Mouse (Mus musculus): ENCODE measurements around the gene Sh3d21.
"Not testable (repeated sequence)": the region's sequence is repeated elsewhere in the genome, so short reads cannot be mapped to it uniquely, and the experiment has no call there.

Sh3d21 gene

DNA sequence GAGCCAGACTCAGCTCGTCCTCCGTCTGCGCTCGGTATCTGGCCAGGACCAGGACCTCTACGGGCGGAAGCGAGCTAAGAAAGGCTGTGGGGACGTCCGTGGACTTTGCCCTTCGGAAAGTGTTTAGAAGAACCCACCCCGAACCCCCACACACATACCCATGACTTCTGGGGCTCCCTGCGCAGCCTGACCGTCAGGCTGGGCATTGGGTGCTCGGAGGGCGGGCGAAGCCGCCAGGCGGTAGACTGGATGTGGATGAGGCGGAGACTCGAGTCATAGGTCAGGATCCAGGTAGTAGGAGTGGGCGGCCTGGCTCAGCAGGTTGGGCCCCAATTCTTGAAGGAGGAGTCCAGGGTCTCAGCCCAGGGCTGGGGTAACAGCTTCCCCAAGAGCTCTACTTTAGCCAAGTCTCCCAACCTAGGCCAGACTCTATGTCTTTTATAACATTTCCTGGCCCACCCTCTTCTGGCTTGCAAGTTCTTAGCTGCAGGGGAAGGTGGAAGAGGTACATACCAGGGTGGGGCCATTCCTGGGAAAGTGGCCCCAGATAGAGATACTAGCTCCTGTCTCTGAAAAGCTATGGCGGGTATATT is at the start of gene Sh3d21:
Sh3d21 (minus strand) TSS at position 425 of the 593 bp plus-strand sequence.
- DNase-seq (ENCODE audit: low spot score): peak; percentile 38

DNA sequence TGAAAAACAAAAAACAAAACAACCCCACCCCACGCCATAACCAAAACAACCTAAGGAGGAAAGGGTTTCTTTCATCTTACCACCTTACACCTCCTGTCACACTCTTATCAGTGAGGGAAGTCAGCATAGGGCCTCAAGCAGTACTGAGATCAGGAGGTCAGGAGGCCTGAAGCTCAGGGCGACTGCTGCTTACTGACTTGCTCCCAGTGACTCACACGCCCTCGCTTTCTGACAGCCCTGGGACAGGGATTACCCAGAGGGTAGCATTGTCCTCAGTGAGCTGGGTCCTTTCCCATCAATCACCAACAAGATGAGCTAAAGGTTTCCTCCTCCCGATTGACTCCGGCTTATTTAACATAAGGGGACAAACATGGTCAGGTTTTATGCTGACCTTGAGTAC is 43.8 kb upstream of the Sh3d21 start:
- DNase-seq (ENCODE audit: low spot score): no peak

DNA sequence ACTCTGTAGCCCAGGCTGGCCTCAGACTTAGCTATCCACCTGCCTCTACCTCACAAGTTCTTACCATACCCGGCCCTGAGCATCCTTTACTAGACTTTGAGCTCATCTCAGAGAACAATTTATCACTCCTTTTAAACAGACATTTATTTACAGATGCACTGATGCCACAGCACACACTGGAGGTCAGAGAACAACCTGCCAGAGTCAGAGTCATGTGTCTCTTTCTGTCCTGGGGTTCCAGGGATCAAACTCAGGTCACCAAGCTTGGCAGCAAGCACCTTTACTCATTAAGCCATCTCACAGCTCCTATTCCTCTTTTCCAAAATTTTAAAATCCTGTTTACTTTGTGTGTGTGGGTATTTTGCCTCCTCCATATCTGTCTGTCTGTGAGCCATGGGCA is 42.1 kb upstream of the Sh3d21 start:
- no peak for DNase-seq (ENCODE audit: low spot score)

DNA sequence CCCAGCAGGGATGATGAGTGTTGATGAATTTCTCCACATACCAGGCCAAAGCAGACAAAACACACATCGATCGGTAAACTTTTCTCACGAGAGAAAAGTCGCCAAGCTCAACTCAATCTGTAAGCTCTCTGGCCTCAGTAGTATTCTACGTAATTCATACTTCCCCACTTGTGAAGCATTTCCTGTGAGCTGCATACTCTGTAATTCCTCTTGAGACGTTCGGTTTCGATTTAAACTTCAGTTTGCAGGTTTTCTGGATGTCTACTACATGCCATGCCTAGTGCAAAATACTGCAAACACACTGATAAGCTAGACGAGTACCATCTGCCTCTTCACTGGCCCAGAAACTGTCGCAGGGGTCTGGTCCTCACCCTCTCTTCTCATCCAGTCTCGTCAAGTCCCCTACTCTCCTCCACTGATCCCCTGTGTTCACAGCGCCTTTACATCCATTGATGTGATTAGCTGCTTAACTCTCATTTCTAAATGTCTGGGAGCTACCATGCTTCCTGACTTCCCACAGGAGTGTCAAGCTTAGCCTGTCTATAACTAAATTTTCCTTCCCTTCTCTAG is 41.5 kb upstream of the Sh3d21 start:
- no peak for DNase-seq (ENCODE audit: low spot score)

DNA sequence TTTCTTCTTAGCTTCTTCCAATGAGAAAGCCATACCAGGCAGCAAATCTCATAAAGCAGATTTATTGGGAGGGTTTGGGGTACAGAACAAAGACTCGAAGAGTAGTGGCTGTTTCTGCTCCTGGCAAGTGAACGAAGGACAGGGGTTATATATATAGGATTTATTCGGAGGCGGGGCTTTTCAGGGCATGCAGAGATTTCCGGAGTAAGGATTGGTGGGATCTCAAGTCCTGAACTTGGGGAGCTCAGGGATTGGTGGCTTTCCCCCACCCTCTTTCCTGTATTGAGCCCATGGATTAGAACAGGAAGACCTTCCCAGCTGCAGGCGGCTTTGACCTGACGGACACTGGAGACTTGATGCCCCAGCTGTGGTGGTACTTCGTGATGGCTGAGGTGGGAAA is 40.7 kb upstream of the Sh3d21 start:
- no peak for DNase-seq (ENCODE audit: low spot score)

DNA sequence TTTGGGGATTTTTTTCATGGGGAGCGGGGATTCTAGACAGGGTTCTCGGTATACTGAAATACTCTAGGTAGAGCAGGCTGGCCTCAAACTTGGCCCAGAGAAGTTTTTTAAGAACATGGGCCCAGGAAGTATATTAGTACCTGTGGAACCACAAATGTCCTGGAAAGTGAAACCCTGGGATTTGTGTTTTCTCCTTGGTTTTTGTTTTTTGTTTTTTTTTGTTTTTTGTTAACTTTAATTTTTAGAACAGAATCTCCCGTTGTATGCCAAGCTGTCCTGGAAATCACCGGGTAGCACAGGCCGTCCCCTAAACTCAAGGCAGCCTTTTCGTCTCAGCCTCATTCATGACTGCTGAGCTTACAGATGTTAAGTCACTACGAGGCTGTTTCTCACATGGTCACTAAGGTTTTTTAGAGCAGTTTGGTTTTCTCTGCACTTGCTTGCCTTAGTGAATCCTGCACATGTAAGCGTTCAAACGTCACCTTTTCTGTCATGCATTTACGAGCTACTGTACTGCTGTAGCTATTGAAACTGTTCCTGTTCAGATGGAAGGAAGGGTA is 40.1 kb upstream of the Sh3d21 start:
- DNase-seq (ENCODE audit: low spot score): no peak

DNA sequence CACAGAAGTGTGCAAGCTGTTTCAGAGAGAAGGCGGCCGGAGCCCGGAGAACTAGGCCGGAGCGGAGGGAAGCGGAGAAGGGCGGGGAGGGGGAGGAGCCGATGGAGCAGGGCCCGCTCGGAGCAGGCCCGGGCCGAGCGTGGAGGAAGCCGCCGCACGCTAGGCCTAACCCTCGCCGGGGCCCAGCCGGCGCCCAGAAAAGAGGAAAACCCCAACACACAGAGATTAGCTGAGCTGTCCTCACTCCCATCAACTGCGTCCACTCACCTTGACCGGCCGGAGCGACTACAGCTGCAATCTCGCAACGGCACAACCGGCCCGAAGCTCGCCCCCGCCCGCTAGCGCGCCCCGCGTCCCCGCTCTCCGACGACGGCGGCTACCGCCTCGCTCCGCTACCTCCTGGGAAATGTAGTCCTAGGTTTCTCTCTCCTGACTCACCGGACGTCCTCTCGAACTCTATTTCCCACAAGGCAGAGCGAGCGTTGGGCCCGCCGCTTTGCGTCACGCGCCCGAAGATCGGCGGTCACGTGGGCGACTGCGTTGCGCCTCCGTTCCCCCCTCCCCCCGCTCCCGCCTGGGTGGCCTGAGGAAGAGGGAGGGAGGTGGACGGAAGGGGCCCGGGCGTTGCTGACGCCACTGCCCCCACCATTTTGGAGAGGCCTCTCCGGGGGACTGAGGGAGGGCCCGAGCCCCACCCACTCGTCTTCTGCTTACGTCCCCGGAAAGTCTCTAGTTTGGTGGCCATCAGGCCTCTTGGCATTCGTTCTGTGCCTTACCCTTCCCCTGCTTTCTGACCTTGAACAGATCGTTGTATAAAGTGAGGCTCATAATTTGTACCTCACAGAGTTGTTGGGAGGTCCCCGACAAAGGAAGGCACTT is 39.3 kb upstream of the Sh3d21 start, which contains the start of gene Thrap3:
Thrap3 (minus strand) TSS at position 458 of the 879 bp plus-strand sequence.
- DNase-seq (ENCODE audit: low spot score): peak; percentile 96

DNA sequence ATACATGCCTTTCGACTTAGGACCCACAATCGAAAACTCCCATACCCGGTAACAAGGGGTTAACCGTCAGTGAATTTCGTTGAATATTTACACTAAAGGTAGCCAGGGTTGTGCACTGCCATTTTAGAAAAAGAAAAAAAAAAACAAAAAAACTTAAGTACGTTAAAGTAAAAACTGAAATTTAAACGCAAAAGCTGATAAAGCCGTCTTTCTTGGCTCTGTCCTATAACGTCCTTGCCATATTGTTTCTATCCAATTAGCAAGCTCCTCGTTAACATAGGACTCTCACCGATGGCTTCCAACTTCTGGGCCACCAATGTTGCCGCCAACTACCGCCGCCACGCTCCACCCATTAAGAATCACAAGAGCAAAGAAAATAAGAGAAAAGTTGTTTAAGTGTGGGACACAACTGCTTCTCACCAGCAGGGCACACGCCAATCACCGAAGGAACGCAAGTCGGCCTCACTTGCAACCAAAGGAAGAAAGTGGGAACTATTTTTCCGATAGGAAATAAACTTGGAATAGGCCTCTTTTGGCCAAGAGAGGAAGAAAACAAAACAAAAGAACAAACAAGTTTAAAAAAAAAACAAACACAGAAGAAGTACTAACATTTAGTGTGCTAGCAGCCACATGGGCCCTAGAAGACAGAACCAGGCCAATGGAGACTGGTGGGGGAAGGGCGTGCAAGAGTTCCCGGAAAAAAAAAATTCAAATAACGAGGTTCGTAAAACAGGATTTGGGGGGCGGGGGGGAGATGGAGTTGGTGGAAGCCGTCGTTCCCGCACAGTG is 38.4 kb upstream of the Sh3d21 start:
- DNase-seq (ENCODE audit: low spot score): no peak

DNA sequence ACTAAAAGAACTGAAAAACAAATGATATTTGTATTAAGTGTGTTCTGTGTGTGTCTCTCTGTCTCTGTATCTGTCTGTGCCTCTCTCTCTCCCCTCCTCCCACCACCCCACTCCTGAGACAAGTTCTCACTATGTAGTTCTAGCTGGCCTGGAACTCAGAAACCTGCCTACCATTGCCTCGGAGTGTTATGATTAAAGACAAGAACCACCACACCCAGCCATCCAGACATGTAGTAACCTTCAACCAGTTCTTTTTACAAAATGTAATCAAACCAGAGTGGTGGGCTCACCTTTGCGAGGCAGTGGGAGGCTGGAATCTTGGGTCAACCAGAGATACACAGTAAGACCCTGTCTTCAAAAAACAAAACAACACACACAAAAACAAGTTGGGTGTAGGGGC is 37.4 kb upstream of the Sh3d21 start:
- DNase-seq (ENCODE audit: low spot score): no peak

DNA sequence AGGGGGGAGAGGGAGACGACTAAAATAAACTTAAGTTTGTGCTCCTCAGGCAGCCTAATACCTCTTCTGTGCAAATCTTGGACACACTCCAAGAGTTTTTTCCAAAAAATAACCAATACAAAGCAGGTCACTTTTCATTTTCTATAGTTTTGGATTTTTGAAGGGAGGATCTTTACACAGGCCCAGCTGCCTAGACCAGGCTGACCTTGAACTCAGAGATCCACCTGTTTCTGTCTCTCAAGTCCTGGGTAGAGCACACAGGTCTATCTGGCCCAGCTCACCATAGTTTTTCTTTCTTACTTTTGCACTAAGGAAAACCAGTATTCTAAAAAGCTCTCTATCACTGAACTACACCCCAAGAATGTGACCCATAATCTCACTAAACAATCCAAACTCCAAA is 36.7 kb upstream of the Sh3d21 start:
- no peak for DNase-seq (ENCODE audit: low spot score)

DNA sequence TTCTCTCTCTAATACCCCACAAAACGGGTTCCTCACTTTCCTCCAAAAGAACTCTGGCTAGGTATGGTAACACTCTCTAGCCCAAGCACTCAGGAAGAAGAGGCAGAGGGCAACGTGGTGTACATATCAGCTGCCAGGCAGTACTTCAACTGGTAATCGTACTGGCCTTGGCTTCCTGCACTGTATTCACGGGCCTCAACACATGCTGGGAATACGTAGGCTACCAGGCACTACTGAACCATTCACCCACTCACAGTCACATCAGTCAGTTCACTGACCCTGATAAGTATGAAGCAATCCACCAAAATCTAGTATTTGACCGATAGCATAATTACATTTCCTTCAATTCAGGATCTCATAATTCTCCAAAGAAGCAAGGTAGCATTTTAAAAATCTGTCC is 36.3 kb upstream of the Sh3d21 start:
- DNase-seq (ENCODE audit: low spot score): no peak

DNA sequence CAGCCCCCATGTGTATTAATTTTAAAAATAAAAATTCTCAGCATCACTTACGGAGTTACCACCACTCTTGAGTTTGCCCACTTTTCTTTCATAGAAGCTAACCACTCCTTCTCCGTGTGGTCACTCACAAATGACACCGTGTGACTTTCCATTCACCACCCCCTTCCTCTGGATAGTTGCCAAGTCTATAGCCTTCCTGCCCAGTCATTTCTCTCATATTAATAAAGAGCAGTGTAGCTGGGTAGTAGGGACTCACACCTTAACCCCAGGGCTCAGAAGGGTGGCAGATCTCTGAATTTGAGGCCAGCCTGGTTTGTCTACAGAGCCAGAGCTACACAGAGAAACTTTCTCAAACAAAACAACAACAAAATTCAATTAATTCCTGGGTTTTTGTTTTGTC is 34.2 kb upstream of the Sh3d21 start:
- DNase-seq (ENCODE audit: low spot score): no peak

DNA sequence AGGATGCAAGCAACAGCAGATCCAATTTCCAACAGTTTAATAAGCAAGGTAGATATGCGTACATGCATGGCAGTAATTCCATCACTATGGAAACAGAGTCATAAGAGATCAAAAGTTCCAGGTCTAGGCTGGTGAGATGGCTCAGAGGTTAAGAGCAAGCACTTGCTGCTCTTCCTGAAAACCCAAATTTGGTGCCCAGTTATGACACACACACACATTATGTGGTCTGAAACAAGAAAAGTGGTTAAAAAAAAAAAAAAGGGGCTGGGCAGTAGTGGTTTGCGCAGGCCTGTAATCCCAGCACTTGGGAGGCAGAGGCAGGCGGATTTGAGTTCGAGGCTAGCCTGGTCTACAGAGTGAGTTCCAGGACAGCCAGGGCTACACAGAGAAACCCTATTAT is 31.6 kb upstream of the Sh3d21 start:
- no peak for DNase-seq (ENCODE audit: low spot score)

DNA sequence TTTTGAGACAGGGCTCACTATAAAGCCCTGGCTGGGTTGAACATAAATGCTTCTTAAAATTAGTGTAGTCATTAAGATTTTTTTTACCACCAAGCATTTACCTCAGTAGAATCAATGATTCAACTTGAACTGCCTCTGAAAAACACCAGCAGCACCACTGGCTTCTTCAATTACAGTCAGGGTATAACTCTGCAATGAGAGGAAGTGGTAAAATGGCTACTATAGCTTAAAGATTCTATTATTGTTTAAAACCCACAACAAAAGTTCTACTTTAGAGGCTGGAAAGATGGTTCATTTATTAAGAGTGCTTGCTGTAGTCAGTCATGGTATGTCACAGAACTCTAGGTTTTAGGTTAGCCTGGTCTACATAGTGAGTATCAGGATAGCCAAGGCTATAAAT is 30.9 kb upstream of the Sh3d21 start:
- no peak for DNase-seq (ENCODE audit: low spot score)

DNA sequence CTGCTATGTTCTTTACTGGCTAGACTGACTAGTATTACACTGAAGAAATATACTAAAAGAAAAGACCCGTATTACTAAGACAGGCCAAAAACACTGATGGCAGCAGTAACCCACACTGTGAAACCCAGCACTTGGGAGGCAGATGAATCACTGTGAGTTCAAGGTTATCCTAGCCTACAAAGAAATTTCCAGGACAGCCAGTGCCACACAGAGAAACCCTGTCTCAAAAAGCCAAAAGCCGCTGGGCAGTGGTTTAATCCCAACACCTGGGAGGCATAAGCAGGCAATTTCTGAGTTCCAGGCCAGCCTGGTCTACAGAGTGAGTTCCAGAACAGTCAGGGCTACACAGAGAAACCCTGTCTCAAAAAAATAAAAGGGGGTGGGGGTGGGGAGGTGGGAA is 27.3 kb upstream of the Sh3d21 start:
- no peak for DNase-seq (ENCODE audit: low spot score)

DNA sequence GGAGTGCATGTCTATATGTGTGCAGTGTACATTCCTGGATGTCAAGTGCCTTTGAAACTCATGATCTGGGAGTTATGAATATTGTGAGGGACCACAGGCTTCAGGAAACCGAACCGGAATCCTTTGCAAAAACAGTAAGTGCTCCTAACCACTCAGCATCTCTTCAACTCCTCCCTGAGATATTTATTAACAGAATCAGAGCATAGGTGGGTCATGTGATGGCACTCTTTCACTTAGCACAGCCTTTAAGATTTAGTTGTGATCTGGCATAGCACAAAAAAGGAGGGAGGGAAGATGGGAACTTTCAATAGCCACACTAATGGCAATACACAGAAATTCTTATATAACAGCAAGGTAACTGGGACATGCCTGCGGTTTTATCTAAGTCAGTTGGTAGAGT is 23.8 kb upstream of the Sh3d21 start:
- DNase-seq (ENCODE audit: low spot score): no peak

DNA sequence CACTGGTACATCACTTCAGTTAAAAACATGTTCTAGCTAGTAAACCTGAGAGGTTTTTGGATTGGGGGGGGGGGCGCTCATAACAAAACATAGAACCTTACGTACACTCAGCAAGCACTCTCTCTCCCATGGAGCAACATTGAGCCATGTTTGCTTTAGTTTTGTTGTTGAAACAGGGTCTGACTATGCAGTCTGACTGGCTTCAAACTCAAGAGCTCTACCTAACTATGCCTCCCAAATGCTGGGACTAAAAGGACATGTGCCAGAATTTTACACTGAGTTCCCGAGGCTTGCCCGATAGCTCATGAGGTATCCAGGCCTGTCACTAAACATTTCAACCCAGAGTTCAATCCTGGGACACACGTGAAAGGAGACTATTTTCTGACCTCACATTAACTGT is 19.7 kb upstream of the Sh3d21 start:
- DNase-seq (ENCODE audit: low spot score): no peak

DNA sequence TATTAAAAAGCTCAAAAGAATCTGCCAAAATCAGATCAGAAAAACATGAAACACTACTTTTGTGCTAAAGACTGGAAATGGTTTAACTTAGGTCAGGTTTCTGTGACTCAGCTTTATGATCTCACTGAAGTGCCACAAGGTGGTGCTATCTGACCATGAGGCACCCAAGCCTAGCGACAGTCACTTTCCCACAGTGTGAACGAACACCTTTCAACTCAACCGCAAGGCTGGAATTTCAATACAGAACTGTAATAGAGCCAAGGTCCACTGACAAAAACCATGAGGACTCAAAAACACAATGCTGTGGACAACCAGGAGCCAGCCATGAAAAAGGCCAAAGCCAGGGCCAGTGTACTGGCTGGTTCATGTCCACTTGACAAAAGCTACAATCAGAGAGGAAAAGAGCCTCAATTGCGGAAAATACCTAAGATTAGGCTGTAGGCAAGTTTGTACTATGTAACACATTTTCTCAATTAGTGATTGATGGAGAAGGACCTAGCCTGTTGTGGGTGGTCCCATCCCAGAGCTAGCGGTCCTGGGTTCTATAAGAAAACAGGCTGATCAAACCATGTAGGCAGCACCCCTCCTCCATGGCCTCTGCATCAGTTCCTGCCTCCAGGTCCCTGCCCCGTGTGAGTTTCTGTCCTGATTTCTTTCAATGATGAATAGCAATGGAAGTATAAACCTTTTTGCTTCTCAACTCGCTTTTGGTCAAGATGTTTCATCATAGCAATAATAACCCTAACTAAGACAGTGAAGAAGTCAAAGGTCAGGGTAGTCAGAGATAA is 18.1 kb upstream of the Sh3d21 start:
- DNase-seq (ENCODE audit: low spot score): no peak

DNA sequence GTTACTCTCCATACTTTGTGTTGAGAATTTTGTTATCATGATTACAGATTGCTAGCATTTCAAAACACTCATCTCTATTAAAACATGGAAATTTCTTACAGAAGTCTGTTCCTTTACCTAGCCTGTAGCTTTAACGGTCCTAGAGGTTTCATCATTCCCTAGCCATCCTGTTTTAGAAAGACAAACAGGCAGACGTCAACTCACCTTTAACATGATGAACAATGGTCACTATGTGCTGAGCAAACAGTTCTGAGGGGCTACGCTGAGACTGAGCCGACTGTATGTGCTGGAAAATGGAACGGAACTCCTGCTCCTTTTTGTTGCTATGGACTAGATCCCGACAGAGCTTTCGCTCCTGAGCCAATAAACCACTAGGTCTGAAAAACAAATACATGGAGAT is 12.7 kb upstream of the Sh3d21 start:
- DNase-seq (ENCODE audit: low spot score): not testable (repeated sequence)

DNA sequence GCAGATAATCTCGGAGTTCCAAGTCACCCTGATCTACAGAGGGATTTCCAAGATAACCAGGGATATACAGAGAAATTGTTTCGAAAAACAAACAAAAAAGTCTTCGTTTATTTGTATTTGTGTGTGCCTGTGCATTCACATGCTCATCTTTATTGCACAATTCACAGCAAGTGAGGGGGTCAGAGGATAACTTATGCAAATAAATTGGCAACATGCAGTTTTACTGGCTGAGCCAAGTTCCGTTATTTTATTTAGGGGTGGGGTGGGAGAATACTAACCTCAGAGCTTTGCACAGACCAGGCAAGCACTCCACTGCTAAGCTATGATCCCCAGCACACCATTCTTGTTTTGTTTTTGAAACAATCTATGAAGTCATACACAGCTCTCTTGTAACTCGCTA is 10.5 kb upstream of the Sh3d21 start:
- DNase-seq (ENCODE audit: low spot score): no peak

DNA sequence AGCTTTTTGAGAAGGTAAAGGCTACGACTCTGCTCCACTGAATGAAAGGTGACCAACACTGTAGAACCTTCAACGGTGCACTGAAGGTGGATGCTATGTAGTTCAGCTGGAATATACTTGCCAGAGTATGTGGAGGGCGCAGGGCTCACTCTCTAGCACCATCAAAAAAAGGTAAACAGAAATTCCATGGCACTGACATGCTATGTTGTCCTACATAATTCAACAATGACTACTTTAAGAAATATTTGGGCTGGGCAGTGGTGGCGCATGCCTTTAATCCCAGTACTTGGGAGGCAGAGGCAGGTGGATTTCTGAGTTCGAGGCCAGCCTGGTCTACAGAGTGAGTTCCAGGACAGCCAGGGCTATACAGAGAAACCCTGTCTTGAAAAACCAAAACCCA is 7.4 kb upstream of the Sh3d21 start:
- not testable (repeated sequence) for DNase-seq (ENCODE audit: low spot score)
